Mouse (Mus musculus) heart, postnatal 0 days (tissue): ENCODE results near the gene Fbrsl1.

Source experiments
- CTCF ChIP-seq: IDR thresholded peaks from 2 replicates; pipeline ENCODE4 v1.5.1; 2016; ENCODE audit warnings: antibody characterized with exemption, control low read depth, low read depth
- EP300 ChIP-seq: IDR thresholded peaks from 2 replicates; pipeline ENCODE4 v1.6.1; 2016; ENCODE audit warnings: antibody characterized with exemption, low read depth

DNA sequence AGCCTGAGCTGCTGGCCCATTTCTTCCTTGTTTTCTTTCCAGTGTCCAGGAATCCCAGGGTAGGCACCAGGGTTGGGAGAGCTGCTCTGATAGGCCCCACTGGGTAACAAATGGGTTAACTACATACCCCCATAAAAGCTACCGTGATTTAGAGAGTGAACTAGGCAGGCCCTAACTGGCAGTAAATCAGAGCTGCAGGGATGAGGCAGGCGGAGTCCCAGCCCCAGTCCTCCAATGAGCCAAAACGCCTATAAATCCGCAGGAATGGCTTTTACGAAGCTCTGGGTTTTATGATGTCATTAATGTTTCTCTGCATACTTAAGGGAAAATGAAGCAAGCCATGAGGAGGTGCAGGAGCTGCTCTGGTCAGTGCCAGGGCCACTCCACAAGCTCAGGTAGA, 33.3 kb downstream of the Fbrsl1 start:
- TF ChIP-seq CTCF (no peak), EP300 (no peak)
